Mouse (Mus musculus): Measurements from ENCODE around the gene Fbxl14.

The Fbxl14 gene

GRCm38 (mm10) chr6:119500086-119500485, 20.6 kb downstream of the Fbxl14 start:
- DNase-seq = peak; percentile 64

- peak; percentile 74 for DNase-seq
These were observed 22.6 kb downstream of the Fbxl14 start for GRCm38 (mm10) chr6:119502031-119502430.

GRCm38 (mm10) chr6:119504756-119505155, 25.3 kb downstream of the Fbxl14 start:
- DNase-seq = no peak

GRCm38 (mm10) chr6:119505525-119506225, 26.2 kb downstream of the Fbxl14 start:
- DNase-seq = peak; percentile 62

GRCm38 (mm10) chr6:119508221-119508620, 28.8 kb downstream of the Fbxl14 start:
- DNase-seq = peak; percentile 34

- DNase-seq = peak; percentile 71
These were observed 29.3 kb downstream of the Fbxl14 start for GRCm38 (mm10) chr6:119508634-119509375.

- DNase-seq = no peak
These were observed 30.1 kb downstream of the Fbxl14 start for GRCm38 (mm10) chr6:119509437-119510037.

GRCm38 (mm10) chr6:119512701-119513100, 33.2 kb downstream of the Fbxl14 start:
- no peak for DNase-seq

GRCm38 (mm10) chr6:119513452-119513851, 34.0 kb downstream of the Fbxl14 start:
- no peak for DNase-seq

- no peak for DNase-seq
These were observed 34.6 kb downstream of the Fbxl14 start for GRCm38 (mm10) chr6:119514085-119514484.

GRCm38 (mm10) chr6:119520731-119521130, 41.3 kb downstream of the Fbxl14 start:
- no peak for DNase-seq

GRCm38 (mm10) chr6:119521482-119521900, 42.0 kb downstream of the Fbxl14 start:
- DNase-seq = peak; percentile 49

GRCm38 (mm10) chr6:119521931-119522391, 42.5 kb downstream of the Fbxl14 start:
- DNase-seq = peak; percentile 62

- DNase-seq = no peak
These were observed 47.0 kb downstream of the Fbxl14 start for GRCm38 (mm10) chr6:119526498-119526897.

- DNase-seq = no peak
These were observed 50.2 kb downstream of the Fbxl14 start for GRCm38 (mm10) chr6:119529659-119530058.
